Mouse (Mus musculus) MEL (cell line): ENCODE results near the gene Boc. TPM values are rescaled to one million over a fixed set of nuclear protein-coding genes. Genes with fewer than 3 reads are reported as not detected.

Experiments
- DNase-seq: peaks from one replicate; pipeline ENCODE4 v3.0.0; 2011; ENCODE audit warnings: low read depth, low spot score
- H3K27ac ChIP-seq: 2 replicates; pipeline ENCODE4 v1.5.1; 2012; ENCODE audit warnings: low read depth, mild to moderate bottlenecking, control low read depth, low read length, moderate library complexity; ENCODE audit not compliant: control insufficient read depth
- H3K27me3 ChIP-seq, 2 experiments: fragments of 150-350 bp in 1 of 2; sonication (generic) in 1 of 2; 2 replicates each; pipeline ENCODE4 v1.6.1; 2012; ENCODE audit warnings: low read length in 2 of 2, mild to moderate bottlenecking in 2 of 2, improper control_type of control experiment in 1 of 2, moderate library complexity in 1 of 2; ENCODE audit not compliant: insufficient read depth in 2 of 2, control insufficient read depth in 1 of 2
- H3K36me3 ChIP-seq, 2 experiments: 2 replicates each; pipeline ENCODE4 v1.6.1; 2012 to 2014; ENCODE audit warnings: low read length in 2 of 2, improper control_type of control experiment in 1 of 2, inconsistent platforms in 1 of 2, mild to moderate bottlenecking in 1 of 2; ENCODE audit not compliant: insufficient read depth in 2 of 2, control insufficient read depth in 1 of 2
- H3K4me1 ChIP-seq, 2 experiments: fragments of 150-350 bp in 1 of 2; sonication (generic) in 1 of 2; 2 replicates each; pipeline ENCODE4 v1.6.1; 2012; ENCODE audit warnings: low read length in 2 of 2, improper control_type of control experiment in 1 of 2, mild to moderate bottlenecking in 1 of 2; ENCODE audit not compliant: insufficient read depth in 2 of 2, control insufficient read depth in 1 of 2
- H3K4me3 ChIP-seq, 2 experiments: fragments of 150-350 bp in 1 of 2; sonication (generic) in 1 of 2; 2 replicates each; pipeline ENCODE4 v1.5.1; 2012; ENCODE audit warnings: low read depth in 2 of 2, low read length in 2 of 2, mild to moderate bottlenecking in 2 of 2, moderate library complexity in 2 of 2, control low read depth in 1 of 2, improper control_type of control experiment in 1 of 2; ENCODE audit not compliant: control insufficient read depth in 1 of 2, insufficient read depth in 1 of 2
- H3K79me2 ChIP-seq: 2 replicates; pipeline ENCODE4 v1.6.1; 2012; ENCODE audit warnings: mild to moderate bottlenecking, low read length, moderate library complexity; ENCODE audit not compliant: control insufficient read depth, poor library complexity, insufficient read depth
- H3K9ac ChIP-seq: 2 replicates; pipeline ENCODE4 v1.6.1; 2012; ENCODE audit warnings: low read depth, mild to moderate bottlenecking, control low read depth, low read length, moderate library complexity; ENCODE audit not compliant: control insufficient read depth, poor library complexity, severe bottlenecking
- H3K9me3 ChIP-seq: fragments of 150-350 bp; sonication (generic); replicated peaks from 2 replicates; pipeline ENCODE4 v1.6.1; 2012; ENCODE audit warnings: mild to moderate bottlenecking, low read length, improper control_type of control experiment, moderate library complexity; ENCODE audit not compliant: insufficient read depth
- ELF1 ChIP-seq: IDR thresholded peaks from 2 replicates; pipeline ENCODE4 v1.6.1; 2014; ENCODE audit warnings: low read depth, mild to moderate bottlenecking, inconsistent platforms, low read length, improper control_type of control experiment, moderate library complexity
- JUND ChIP-seq: IDR thresholded peaks from 2 replicates; pipeline ENCODE4 v1.6.1; 2011; ENCODE audit warnings: low read depth, mild to moderate bottlenecking, improper control_type of control experiment, low read length
- MAFK ChIP-seq: IDR thresholded peaks from 2 replicates; pipeline ENCODE4 v1.6.1; 2011; ENCODE audit warnings: low read depth, mild to moderate bottlenecking, low read length, improper control_type of control experiment, borderline replicate concordance
- NRF1 ChIP-seq: IDR thresholded peaks from 2 replicates; pipeline ENCODE4 v1.6.1; 2014; ENCODE audit warnings: low read depth, mild to moderate bottlenecking, inconsistent platforms, low read length, improper control_type of control experiment, moderate library complexity; ENCODE audit not compliant: poor library complexity, insufficient read depth, severe bottlenecking
- POLR2AphosphoS2 ChIP-seq: IDR thresholded peaks from 2 replicates; pipeline ENCODE4 v1.6.1; 2011; ENCODE audit warnings: low read length, improper control_type of control experiment
- RAD21 ChIP-seq: IDR thresholded peaks from 2 replicates; pipeline ENCODE4 v1.6.1; 2011; ENCODE audit warnings: mild to moderate bottlenecking, low read depth, low read length, improper control_type of control experiment
- SIN3A ChIP-seq: IDR thresholded peaks from 2 replicates; pipeline ENCODE4 v1.6.1; 2012; ENCODE audit warnings: low read length, improper control_type of control experiment, inconsistent platforms
- TCF12 ChIP-seq: IDR thresholded peaks from 2 replicates; pipeline ENCODE4 v1.6.1; 2014; ENCODE audit warnings: low read depth, mild to moderate bottlenecking, inconsistent platforms, low read length, improper control_type of control experiment, moderate library complexity
- UBTF ChIP-seq: IDR thresholded peaks from 2 replicates; pipeline ENCODE4 v1.6.1; 2012; ENCODE audit warnings: low read depth, mild to moderate bottlenecking, inconsistent platforms, low read length, improper control_type of control experiment, moderate library complexity, borderline replicate concordance; ENCODE audit not compliant: insufficient read depth
- USF1 ChIP-seq: IDR thresholded peaks from 2 replicates; pipeline ENCODE4 v1.6.1; 2014; ENCODE audit warnings: low read depth, mild to moderate bottlenecking, inconsistent platforms, low read length, improper control_type of control experiment, moderate library complexity
- ZMIZ1 ChIP-seq: IDR thresholded peaks from 2 replicates; pipeline ENCODE4 v1.6.1; 2012; ENCODE audit warnings: low read depth, mild to moderate bottlenecking, inconsistent platforms, low read length, improper control_type of control experiment, moderate library complexity
- ZNF384 ChIP-seq: IDR thresholded peaks from 2 replicates; pipeline ENCODE4 v1.6.1; 2012; ENCODE audit warnings: low read depth, mild to moderate bottlenecking, inconsistent platforms, low read length, improper control_type of control experiment
- polyA plus RNA-seq, 2 experiments: library from polyadenylated mRNA; stranded (reverse) in 1 of 2; unstranded in 1 of 2; fragments of >175 nt in 1 of 2; fragments of >200 nt in 1 of 2; gene quantifications; 2 replicates each; pipeline versions ENCODE4 v1.2.1 to v1.2.4; 2012; ENCODE audit warnings: low replicate concordance in 2 of 2, low read depth in 1 of 2; ENCODE audit not compliant: insufficient read length in 2 of 2, insufficient read depth in 1 of 2, missing spikeins in 1 of 2
- total RNA-seq: library from RNA; depleted of rRNA; stranded (reverse); fragments of 300-350 nt; gene quantifications from 2 replicates; pipeline ENCODE4 v1.2.3, GENCODE M21; 2012

Gene Boc
- total and polyA plus RNA-seq, 3 experiments, result not detected

DNA sequence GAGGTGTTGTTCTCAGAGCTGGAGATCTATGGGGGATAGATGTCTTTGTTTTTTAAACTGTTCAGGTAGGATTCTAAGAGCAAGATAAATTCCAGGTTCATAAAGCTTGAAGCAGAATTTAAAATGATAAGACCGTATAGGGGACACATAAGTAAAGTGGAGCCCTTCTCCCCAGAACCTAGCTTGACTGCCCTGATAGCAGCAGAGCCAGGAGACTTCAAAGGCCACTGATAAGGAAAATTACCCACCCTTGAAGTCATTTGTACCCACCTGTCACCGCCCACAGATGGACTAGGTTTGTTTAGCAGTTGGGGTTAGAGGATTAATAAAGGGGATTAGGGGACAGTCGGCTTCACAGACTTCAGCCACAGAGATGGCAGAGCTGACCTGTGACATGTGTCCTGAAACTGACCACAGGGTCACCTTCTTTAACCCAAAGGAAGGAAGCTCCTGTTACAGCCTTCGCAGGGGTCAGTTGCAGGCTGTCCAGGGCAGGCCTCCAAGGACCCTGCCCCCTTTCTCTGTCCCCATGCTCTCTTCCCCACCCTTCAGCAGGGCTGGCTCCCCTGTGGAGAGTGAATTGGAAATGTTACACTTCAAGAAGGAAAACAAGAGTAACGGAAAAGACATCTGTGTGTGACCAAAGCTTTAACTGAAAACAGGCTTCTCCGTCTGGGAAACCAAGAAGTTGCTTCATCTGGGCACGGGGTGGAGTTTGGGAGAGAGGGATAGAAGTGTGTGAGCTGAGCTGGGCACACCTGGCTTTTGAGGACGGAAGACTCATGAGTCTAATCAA is 43.5 kb upstream of the Boc start:
- no peaks in the 10 kb centered on the region for H3K9me3 ChIP-seq

DNA sequence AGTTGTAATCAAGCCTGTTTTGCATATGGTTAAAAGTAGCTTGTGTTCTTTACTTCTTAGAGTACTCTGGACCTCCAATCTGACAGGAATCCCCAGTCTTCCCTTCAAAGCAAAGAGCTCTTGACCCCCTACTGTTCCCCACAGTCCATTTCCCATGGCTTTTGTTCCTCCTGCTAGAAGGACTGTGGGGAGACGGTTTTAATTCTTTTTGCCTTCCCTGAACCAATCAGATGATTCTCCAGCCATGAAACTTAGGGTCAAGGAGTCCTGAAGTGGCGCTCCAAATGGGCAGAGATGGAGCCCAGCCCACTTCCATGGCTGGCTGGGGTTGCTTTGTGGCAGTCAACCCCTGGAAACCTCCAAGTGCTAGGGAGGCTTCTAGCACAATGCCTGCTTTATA is 42.5 kb upstream of the Boc start:
- no peaks in the 10 kb centered on the region for H3K4me1 ChIP-seq
- TF ChIP-seq TCF12 (no peak), UBTF (no peak), ZMIZ1 (no peak), USF1 (no peak), ZNF384 (no peak)
- TF ChIP-seq, all 39 proteins: peak for 0
- Histone ChIP-seq H3K9me3 (no peaks in the 10 kb centered on the region), H3K4me3 (no peak overlapping the region), H3K27me3 (peaks cover 0 to 2% of the 10 kb centered on the region in 2 experiments; a peak in 2 of 4 replicates), H3K9ac (no peak overlapping the region), H3K27ac (no peak overlapping the region), H3K36me3 (no peaks in the 10 kb centered on the region), H3K79me2 (no peaks in the 10 kb centered on the region)
- DNase-seq, result no peak

More for the DNA sequence above, 43.5 kb upstream of the Boc start:
- Histone ChIP-seq H3K9ac (no peak overlapping the region), H3K36me3 (no peaks in the 10 kb centered on the region), H3K79me2 (no peaks in the 10 kb centered on the region), H3K4me3 (no peak overlapping the region), H3K27me3 (peaks cover 0 to 2% of the 10 kb centered on the region in 2 experiments; a peak in 2 of 4 replicates), H3K27ac (no peak overlapping the region), H3K4me1 (no peaks in the 10 kb centered on the region)
- TF ChIP-seq UBTF (no peak), SIN3A (no peak), NRF1 (no peak), POLR2AphosphoS2 (no peak), MAFK (no peak), ELF1 (no peak)
- DNase-seq, result no peak

DNA sequence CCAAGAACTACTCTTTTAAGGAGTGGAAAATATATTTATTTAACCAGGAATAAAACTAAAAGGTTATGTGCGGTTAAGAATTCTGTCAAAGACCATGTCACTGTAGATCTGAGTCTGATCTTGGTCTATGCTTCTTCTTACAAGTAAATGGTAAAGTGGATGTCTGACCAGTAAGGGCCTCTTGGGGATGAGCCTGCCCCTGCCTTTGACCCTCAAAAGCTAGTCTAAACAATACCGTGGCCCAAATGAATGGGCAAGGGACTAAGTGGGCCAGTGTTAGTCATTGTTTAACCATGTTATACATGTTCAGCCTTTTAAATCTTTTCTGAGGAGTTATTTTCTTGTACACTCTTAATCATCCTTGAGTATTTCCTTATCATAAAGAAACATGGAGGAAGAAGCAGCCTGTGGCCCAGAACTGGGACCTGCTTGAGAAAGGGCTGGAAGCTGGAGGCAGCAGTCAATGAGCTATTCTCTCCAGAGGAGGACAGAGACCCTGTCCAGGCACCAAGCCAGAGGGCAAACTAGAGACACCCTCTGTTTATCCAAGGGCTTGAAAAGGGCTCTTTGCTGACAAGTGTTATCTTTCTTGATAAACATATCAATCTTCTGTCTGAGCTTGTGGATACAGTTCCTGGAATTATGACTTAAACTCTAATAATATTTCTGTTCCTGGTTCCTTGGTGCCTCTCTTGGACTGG is 38.6 kb upstream of the Boc start:
- H3K9ac ChIP-seq, result no peak overlapping the region
- no peaks in the 10 kb centered on the region for H3K27me3 ChIP-seq

More for the DNA sequence above, 38.6 kb upstream of the Boc start:
- Histone ChIP-seq H3K4me3 (no peak overlapping the region), H3K36me3 (no peaks in the 10 kb centered on the region), H3K79me2 (no peaks in the 10 kb centered on the region), H3K27ac (no peak overlapping the region), H3K9me3 (no peaks in the 10 kb centered on the region), H3K4me1 (no peaks in the 10 kb centered on the region)
- no peak for DNase-seq
- TF ChIP-seq JUND (no peak), RAD21 (no peak), POLR2AphosphoS2 (no peak)
